Mouse (Mus musculus) MEL (cell line): ENCODE measurements at regions not wholly inside any gene's neighbourhood (a gene's known extent, or its start where the extent isn't known, plus 50 kb on each side); places are given as distances from the start of the nearest gene placed in this dataset.

Experiments
- DNase-seq: peaks from one replicate; pipeline ENCODE4 v3.0.0; 2011; ENCODE audit warnings: low read depth, low spot score
- H3K27ac ChIP-seq: 2 replicates; pipeline ENCODE4 v1.5.1; 2012; ENCODE audit warnings: low read depth, mild to moderate bottlenecking, control low read depth, low read length, moderate library complexity; ENCODE audit not compliant: control insufficient read depth
- H3K27me3 ChIP-seq, 2 experiments: fragments of 150-350 bp in 1 of 2; sonication (generic) in 1 of 2; 2 replicates each; pipeline ENCODE4 v1.6.1; 2012; ENCODE audit warnings: low read length in 2 of 2, mild to moderate bottlenecking in 2 of 2, improper control_type of control experiment in 1 of 2, moderate library complexity in 1 of 2; ENCODE audit not compliant: insufficient read depth in 2 of 2, control insufficient read depth in 1 of 2
- H3K36me3 ChIP-seq, 2 experiments: 2 replicates each; pipeline ENCODE4 v1.6.1; 2012 to 2014; ENCODE audit warnings: low read length in 2 of 2, improper control_type of control experiment in 1 of 2, inconsistent platforms in 1 of 2, mild to moderate bottlenecking in 1 of 2; ENCODE audit not compliant: insufficient read depth in 2 of 2, control insufficient read depth in 1 of 2
- H3K4me1 ChIP-seq, 2 experiments: fragments of 150-350 bp in 1 of 2; sonication (generic) in 1 of 2; 2 replicates each; pipeline ENCODE4 v1.6.1; 2012; ENCODE audit warnings: low read length in 2 of 2, improper control_type of control experiment in 1 of 2, mild to moderate bottlenecking in 1 of 2; ENCODE audit not compliant: insufficient read depth in 2 of 2, control insufficient read depth in 1 of 2
- H3K4me3 ChIP-seq, 2 experiments: fragments of 150-350 bp in 1 of 2; sonication (generic) in 1 of 2; 2 replicates each; pipeline ENCODE4 v1.5.1; 2012; ENCODE audit warnings: low read depth in 2 of 2, low read length in 2 of 2, mild to moderate bottlenecking in 2 of 2, moderate library complexity in 2 of 2, control low read depth in 1 of 2, improper control_type of control experiment in 1 of 2; ENCODE audit not compliant: control insufficient read depth in 1 of 2, insufficient read depth in 1 of 2
- H3K79me2 ChIP-seq: 2 replicates; pipeline ENCODE4 v1.6.1; 2012; ENCODE audit warnings: mild to moderate bottlenecking, low read length, moderate library complexity; ENCODE audit not compliant: control insufficient read depth, poor library complexity, insufficient read depth
- H3K9ac ChIP-seq: 2 replicates; pipeline ENCODE4 v1.6.1; 2012; ENCODE audit warnings: low read depth, mild to moderate bottlenecking, control low read depth, low read length, moderate library complexity; ENCODE audit not compliant: control insufficient read depth, poor library complexity, severe bottlenecking
- H3K9me3 ChIP-seq: fragments of 150-350 bp; sonication (generic); replicated peaks from 2 replicates; pipeline ENCODE4 v1.6.1; 2012; ENCODE audit warnings: mild to moderate bottlenecking, low read length, improper control_type of control experiment, moderate library complexity; ENCODE audit not compliant: insufficient read depth
- BHLHE40 ChIP-seq: IDR thresholded peaks from 2 replicates; pipeline ENCODE4 v1.6.1; 2012; ENCODE audit warnings: low read depth, mild to moderate bottlenecking, inconsistent platforms, low read length, improper control_type of control experiment, borderline replicate concordance
- CHD2 ChIP-seq: IDR thresholded peaks from 2 replicates; pipeline ENCODE4 v1.6.1; 2011; ENCODE audit warnings: low read length, improper control_type of control experiment
- CTCF ChIP-seq, 3 experiments: IDR thresholded peaks in 2 of 3; conservative IDR thresholded peaks in 1 of 3; 2 replicates each; pipeline ENCODE4 v1.5.1; 2011 to 2012; ENCODE audit warnings: low read length in 3 of 3, low read depth in 2 of 3, mild to moderate bottlenecking in 2 of 3, improper control_type of control experiment in 1 of 3, inconsistent platforms in 1 of 3, mixed read lengths in 1 of 3, moderate library complexity in 1 of 3; ENCODE audit not compliant: control insufficient read depth in 1 of 3, insufficient read depth in 1 of 3, poor library complexity in 1 of 3, severe bottlenecking in 1 of 3
- EP300 ChIP-seq, 2 experiments: IDR thresholded peaks; 2 replicates each; pipeline ENCODE4 v1.6.1; 2011; ENCODE audit warnings: improper control_type of control experiment in 2 of 2, low read length in 2 of 2, low read depth in 1 of 2, mild to moderate bottlenecking in 1 of 2
- ETS1 ChIP-seq: IDR thresholded peaks from 2 replicates; pipeline ENCODE4 v1.6.1; 2012; ENCODE audit warnings: low read depth, mild to moderate bottlenecking, inconsistent platforms, low read length, improper control_type of control experiment, moderate library complexity
- GABPA ChIP-seq: IDR thresholded peaks from 2 replicates; pipeline ENCODE4 v1.6.1; 2012; ENCODE audit warnings: low read depth, mild to moderate bottlenecking, inconsistent platforms, low read length, improper control_type of control experiment, moderate library complexity
- GATA1 ChIP-seq: IDR thresholded peaks from 2 replicates; pipeline ENCODE4 v1.6.1; 2011; ENCODE audit warnings: low read depth, low read length, improper control_type of control experiment
- HCFC1 ChIP-seq: IDR thresholded peaks from 2 replicates; pipeline ENCODE4 v1.6.1; 2012; ENCODE audit warnings: low read depth, mild to moderate bottlenecking, inconsistent platforms, low read length, improper control_type of control experiment, moderate library complexity
- JUND ChIP-seq: IDR thresholded peaks from 2 replicates; pipeline ENCODE4 v1.6.1; 2011; ENCODE audit warnings: low read depth, mild to moderate bottlenecking, improper control_type of control experiment, low read length
- KAT2A ChIP-seq: conservative IDR thresholded peaks from 2 replicates; pipeline ENCODE4 v1.6.1; 2012; ENCODE audit warnings: low read depth, low read length, improper control_type of control experiment, inconsistent platforms
- MAFK ChIP-seq: IDR thresholded peaks from 2 replicates; pipeline ENCODE4 v1.6.1; 2011; ENCODE audit warnings: low read depth, mild to moderate bottlenecking, low read length, improper control_type of control experiment, borderline replicate concordance
- MAX ChIP-seq: IDR thresholded peaks from 2 replicates; pipeline ENCODE4 v1.6.1; 2011; ENCODE audit warnings: low read length, improper control_type of control experiment
- MAZ ChIP-seq: IDR thresholded peaks from 2 replicates; pipeline ENCODE4 v1.6.1; 2012; ENCODE audit warnings: low read depth, mild to moderate bottlenecking, inconsistent platforms, low read length, improper control_type of control experiment
- MEF2A ChIP-seq: IDR thresholded peaks from 2 replicates; pipeline ENCODE4 v1.6.1; 2014; ENCODE audit warnings: low read depth, mild to moderate bottlenecking, inconsistent platforms, low read length, improper control_type of control experiment; ENCODE audit not compliant: poor library complexity, insufficient replicate concordance, severe bottlenecking; ENCODE audit errors: extremely low read depth
- MYC ChIP-seq: IDR thresholded peaks from 2 replicates; pipeline ENCODE4 v1.6.1; 2011; ENCODE audit warnings: low read depth, mild to moderate bottlenecking, low read length, improper control_type of control experiment, moderate library complexity
- NELFE ChIP-seq: IDR thresholded peaks from 2 replicates; pipeline ENCODE4 v1.6.1; 2011; ENCODE audit warnings: low read depth, low read length, improper control_type of control experiment
- NRF1 ChIP-seq: IDR thresholded peaks from 2 replicates; pipeline ENCODE4 v1.6.1; 2014; ENCODE audit warnings: low read depth, mild to moderate bottlenecking, inconsistent platforms, low read length, improper control_type of control experiment, moderate library complexity; ENCODE audit not compliant: poor library complexity, insufficient read depth, severe bottlenecking
- POLR2AphosphoS2 ChIP-seq: IDR thresholded peaks from 2 replicates; pipeline ENCODE4 v1.6.1; 2011; ENCODE audit warnings: low read length, improper control_type of control experiment
- RAD21 ChIP-seq: IDR thresholded peaks from 2 replicates; pipeline ENCODE4 v1.6.1; 2011; ENCODE audit warnings: mild to moderate bottlenecking, low read depth, low read length, improper control_type of control experiment
- SIN3A ChIP-seq: IDR thresholded peaks from 2 replicates; pipeline ENCODE4 v1.6.1; 2012; ENCODE audit warnings: low read length, improper control_type of control experiment, inconsistent platforms
- SMC3 ChIP-seq: IDR thresholded peaks from 2 replicates; pipeline ENCODE4 v1.6.1; 2011; ENCODE audit warnings: low read depth, low read length, improper control_type of control experiment
- TAL1 ChIP-seq: IDR thresholded peaks from 2 replicates; pipeline ENCODE4 v1.6.1; 2012; ENCODE audit warnings: mild to moderate bottlenecking, inconsistent platforms, low read length, moderate library complexity, mixed read lengths
- TBP ChIP-seq: IDR thresholded peaks from 2 replicates; pipeline ENCODE4 v1.8.0; 2011; ENCODE audit warnings: low read depth, low read length, improper control_type of control experiment
- TCF12 ChIP-seq: IDR thresholded peaks from 2 replicates; pipeline ENCODE4 v1.6.1; 2014; ENCODE audit warnings: low read depth, mild to moderate bottlenecking, inconsistent platforms, low read length, improper control_type of control experiment, moderate library complexity
- UBTF ChIP-seq: IDR thresholded peaks from 2 replicates; pipeline ENCODE4 v1.6.1; 2012; ENCODE audit warnings: low read depth, mild to moderate bottlenecking, inconsistent platforms, low read length, improper control_type of control experiment, moderate library complexity, borderline replicate concordance; ENCODE audit not compliant: insufficient read depth
- USF2 ChIP-seq, 2 experiments: IDR thresholded peaks; 2 replicates each; pipeline ENCODE4 v1.6.1; 2011 to 2012; ENCODE audit warnings: improper control_type of control experiment in 2 of 2, low read length in 2 of 2, borderline replicate concordance in 1 of 2, inconsistent platforms in 1 of 2, low read depth in 1 of 2, mild to moderate bottlenecking in 1 of 2; ENCODE audit not compliant: insufficient read depth in 1 of 2
- ZKSCAN1 ChIP-seq: IDR thresholded peaks from 2 replicates; pipeline ENCODE4 v1.6.1; 2012; ENCODE audit warnings: low read depth, mild to moderate bottlenecking, inconsistent platforms, low read length, improper control_type of control experiment, moderate library complexity
- ZNF384 ChIP-seq: IDR thresholded peaks from 2 replicates; pipeline ENCODE4 v1.6.1; 2012; ENCODE audit warnings: low read depth, mild to moderate bottlenecking, inconsistent platforms, low read length, improper control_type of control experiment

GRCm38 (mm10) chr1:12170503-12170902 is 756.6 kb downstream of the A830018L16Rik start:
- DNase-seq = no peak
- Histone ChIP-seq H3K9ac (no peak overlapping the region), H3K4me1 (no peaks in the 10 kb centered on the region), H3K27me3 (no peaks in the 10 kb centered on the region), H3K9me3 (no peaks in the 10 kb centered on the region), H3K27ac (no peak overlapping the region), H3K4me3 (no peak overlapping the region), H3K36me3 (no peaks in the 10 kb centered on the region), H3K79me2 (no peaks in the 10 kb centered on the region)
- no peak for TF ChIP-seq ETS1
- no peak for TF ChIP-seq RAD21
- TF ChIP-seq HCFC1 = no peak
- no peak for TF ChIP-seq BHLHE40
- no peak for TF ChIP-seq JUND
- TF ChIP-seq EP300 (IDR thresholded peaks at IDR 0.05; ENCODE audit: low read depth in 1 of 2, low read length in 2 of 2) = no peak
- no peak for TF ChIP-seq GABPA
- no peak for TF ChIP-seq ZNF384
- no peak for TF ChIP-seq MAFK
- TF ChIP-seq KAT2A = no peak
- no peak for TF ChIP-seq TCF12
- no peak for TF ChIP-seq NRF1
- no peak for TF ChIP-seq CHD2
- no peak for TF ChIP-seq TBP
- TF ChIP-seq UBTF = no peak
- no peak for TF ChIP-seq TAL1
- TF ChIP-seq MYC = no peak

DNA sequence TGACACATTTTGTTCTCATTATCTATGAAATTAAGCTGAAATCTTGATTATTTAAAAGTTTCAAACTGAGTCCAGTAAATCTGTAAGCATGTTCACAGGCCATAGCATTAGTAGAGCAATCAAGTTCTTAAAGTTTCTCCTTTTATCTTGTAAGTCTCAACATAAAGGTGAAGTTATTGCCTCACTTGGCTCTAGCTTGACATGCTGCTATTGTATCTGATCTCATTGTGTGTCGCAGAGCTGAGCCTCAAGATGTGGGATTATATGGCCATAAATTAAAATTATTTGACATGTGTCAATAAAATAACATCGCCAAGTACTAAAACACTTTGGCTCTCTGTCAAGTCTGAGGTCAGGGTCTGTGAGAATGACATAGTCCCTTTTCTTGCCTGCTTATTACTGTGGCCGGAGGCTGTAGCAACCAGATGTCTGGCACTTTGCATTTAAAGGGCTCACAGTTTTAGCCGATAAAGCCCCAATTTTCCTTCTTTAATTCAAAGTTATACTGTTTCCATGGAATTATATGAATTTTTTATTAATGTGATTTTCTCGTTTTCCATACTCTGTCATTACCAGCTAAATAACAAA is 775.8 kb downstream of the A830018L16Rik start:
- Histone ChIP-seq H3K27me3 (no peaks in the 10 kb centered on the region), H3K27ac (no peak overlapping the region)
- TF ChIP-seq SMC3 (no peak), CTCF (IDR thresholded peaks at IDR 0.05 in 2 of 3, conservative IDR thresholded peaks at IDR 0.05 in 1 of 3; ENCODE audit: control insufficient read depth in 1 of 3, insufficient read depth in 1 of 3, low read depth in 2 of 3, low read length in 3 of 3, poor library complexity in 1 of 3, severe bottlenecking in 1 of 3) (no peak), ZKSCAN1 (no peak), RAD21 (no peak), ETS1 (no peak), TCF12 (no peak), TBP (no peak), MAZ (no peak), BHLHE40 (no peak), MAFK (no peak), NELFE (no peak), NRF1 (no peak), GATA1 (no peak), USF2 (IDR thresholded peaks at IDR 0.05; ENCODE audit: borderline replicate concordance in 1 of 2, insufficient read depth in 1 of 2, low read depth in 1 of 2, low read length in 2 of 2) (no peak), MEF2A (no peak), POLR2AphosphoS2 (no peak), CHD2 (no peak), SIN3A (no peak), MAX (no peak)
- TF ChIP-seq, all 39 proteins: peak for 0
- no peak overlapping the region for H3K9ac ChIP-seq
- H3K9me3 ChIP-seq = no peaks in the 10 kb centered on the region
- H3K79me2 ChIP-seq = no peaks in the 10 kb centered on the region
- no peak for DNase-seq
- H3K4me1 ChIP-seq = no peaks in the 10 kb centered on the region
- H3K4me3 ChIP-seq = no peak overlapping the region
- no peaks in the 10 kb centered on the region for H3K36me3 ChIP-seq
